Mouse (Mus musculus): ENCODE data around the gene St6galnac1. TPM values are rescaled to one million over a fixed set of nuclear protein-coding genes. Genes with fewer than 3 reads are reported as not detected.

The St6galnac1 gene
- polyA plus RNA-seq, 1 experiment from 2014 or later = not detected

Other genes starting within 250 kb of the St6galnac1 start
- gene Sphk1, start 244.6 kb downstream of the St6galnac1 start, polyA plus RNA-seq (2014; fragmentation: Nextera tagmentation; extraction: Ambion mirVana) = 5.0 and 7.2 TPM in 2 replicates
- 17.2 and 17.4 TPM in 2 replicates for gene Ube2o, start 194.1 kb downstream of the St6galnac1 start, polyA plus RNA-seq (2014; fragmentation: Nextera tagmentation; extraction: Ambion mirVana)
- not detected in 2 replicates for gene Aanat, start 189.1 kb downstream of the St6galnac1 start, polyA plus RNA-seq (2014; fragmentation: Nextera tagmentation; extraction: Ambion mirVana)
- gene Rhbdf2, start 148.5 kb downstream of the St6galnac1 start, polyA plus RNA-seq (2014; fragmentation: Nextera tagmentation; extraction: Ambion mirVana) = 2.8 and 3.1 TPM in 2 replicates
- gene Prcd, start 122.0 kb downstream of the St6galnac1 start, polyA plus RNA-seq (2014; fragmentation: Nextera tagmentation; extraction: Ambion mirVana) = 0.43 and 0.77 TPM in 2 replicates
- 3.5 and 3.8 TPM in 2 replicates for gene Cygb, start 121.2 kb downstream of the St6galnac1 start, polyA plus RNA-seq (2014; fragmentation: Nextera tagmentation; extraction: Ambion mirVana)
- 18.1 and 21.9 TPM in 2 replicates for gene Mxra7, start 52.5 kb upstream of the St6galnac1 start, polyA plus RNA-seq (2014; fragmentation: Nextera tagmentation; extraction: Ambion mirVana)
- gene Mettl23, start 67.8 kb upstream of the St6galnac1 start, polyA plus RNA-seq (2014; fragmentation: Nextera tagmentation; extraction: Ambion mirVana) = 67.0 and 67.8 TPM in 2 replicates
- gene Jmjd6, start 67.9 kb upstream of the St6galnac1 start, polyA plus RNA-seq (2014; fragmentation: Nextera tagmentation; extraction: Ambion mirVana) = 74.2 and 75.1 TPM in 2 replicates
- gene Mfsd11, start 76.9 kb upstream of the St6galnac1 start, polyA plus RNA-seq (2014; fragmentation: Nextera tagmentation; extraction: Ambion mirVana) = 33.9 and 35.7 TPM in 2 replicates
- gene Srsf2, start 77.6 kb upstream of the St6galnac1 start, polyA plus RNA-seq (2014; fragmentation: Nextera tagmentation; extraction: Ambion mirVana) = 1,064 and 1,163 TPM in 2 replicates
- gene Mgat5b, start 143.4 kb upstream of the St6galnac1 start, polyA plus RNA-seq (2014; fragmentation: Nextera tagmentation; extraction: Ambion mirVana) = 1.5 and 2.0 TPM in 2 replicates